Mouse (Mus musculus) spleen, embryonic (tissue): ENCODE data around the gene Caml.
"Not testable (repeated sequence)": the region's sequence is repeated elsewhere in the genome, so short reads cannot be mapped to it uniquely, and the experiment has no call there.

Source experiments
- CTCF ChIA-PET: fragments of 350-600 bp; sonication (Branson Sonifier 250); formaldehyde crosslinking; loops from one replicate; lab custom pipeline; 2022; lab: Charles Lee

Gene Caml

GRCm38 (mm10) chr13:55620275-55620674, 2.5 kb upstream of the Caml start:
- CTCF ChIA-PET, result no interaction called here

- CTCF ChIA-PET, result not testable (repeated sequence)
Measured at GRCm38 (mm10) chr13:55622156-55622648, 603 bp upstream of the Caml start.

- CTCF ChIA-PET, result no interaction called here
Measured at GRCm38 (mm10) chr13:55634639-55635127, 11.9 kb downstream of the Caml start, which contains the start of gene Ddx46. Gene Ddx46 (plus strand): TSS chr13:55635027.

GRCm38 (mm10) chr13:55635146-55635571, 12.4 kb downstream of the Caml start:
- CTCF ChIA-PET, result no interaction called here

- CTCF ChIA-PET, result no interaction called here
Measured at GRCm38 (mm10) chr13:55636185-55636983, 13.6 kb downstream of the Caml start.

- CTCF ChIA-PET, result interaction anchor here (0.6 to 0.7 kb wide), 2 partner anchors 63 to 95 kb away, joined by 3 read pairs; no protein-coding TSS in a partner anchor
Measured at GRCm38 (mm10) chr13:55640480-55640879, 17.7 kb downstream of the Caml start.

GRCm38 (mm10) chr13:55644525-55644924, 21.7 kb downstream of the Caml start:
- CTCF ChIA-PET, result no interaction called here

GRCm38 (mm10) chr13:55650098-55650497, 27.3 kb downstream of the Caml start:
- CTCF ChIA-PET, result no interaction called here

- CTCF ChIA-PET, result no interaction called here
Measured at GRCm38 (mm10) chr13:55650980-55651379, 28.2 kb downstream of the Caml start.

- CTCF ChIA-PET, result no interaction called here
Measured at GRCm38 (mm10) chr13:55668550-55668949, 45.7 kb downstream of the Caml start.

- CTCF ChIA-PET, result no interaction called here
Measured at GRCm38 (mm10) chr13:55672711-55673110, 49.9 kb downstream of the Caml start.

- CTCF ChIA-PET, result interaction anchor here (0.6 kb wide), 1 partner anchor 13 kb away, joined by 5 read pairs; no protein-coding TSS in a partner anchor
Measured at GRCm38 (mm10) chr13:55677364-55677763, 54.6 kb downstream of the Caml start.
